Comparison of ENCODE assay signal across 23 mouse cellular contexts in genomic region chr1:192463732-192464131, GRCm38 (mm10).
DNase-seq lines count a peak whose midpoint lies in the region; ATAC-seq and TF ChIP-seq lines count a peak whose summit lies in the region.
"Had no signal": no experiment of that assay in that cellular context is flagged by ENCODE, and none has a peak within 500 bp of the region (broad histone marks: within the 10 kb centered on the region; RNA-seq: fewer than 3 reads in every experiment).

No protein-coding gene starts in this region.

- no peaks in the 10 kb centered on the region for H3K36me3 ChIP-seq in lung, postnatal 0 days (ENCODE audit: insufficient read depth, low read length)
- H3K36me3 ChIP-seq: G1E had no signal

- ATAC-seq in frontal cortex, adult (ENCODE audit: low TSS enrichment), result peak; percentile 69; the same call in 1 of the 2 replicates
- no peak for ATAC-seq in lung, postnatal 0 days
- ATAC-seq: activated CD4-positive, CD25-positive, alpha-beta regulatory T cell, adult 4 months; CD4-positive, CD25-positive, alpha-beta regulatory T cell, adult 4 months; Patski had no signal

- no peaks in the 10 kb centered on the region for H3K27me3 ChIP-seq in lung, postnatal 0 days (replicated peaks; ENCODE audit: insufficient read depth, low read length)
- H3K27me3 ChIP-seq: Patski had no signal

- H3K27ac ChIP-seq in left cerebral cortex, adult 2 months, result peak overlapping the region; percentile 87
- no peak overlapping the region for H3K27ac ChIP-seq in lung, postnatal 0 days (ENCODE audit: low read length)

- no peak overlapping the region for H3K9ac ChIP-seq in lung, postnatal 0 days (replicated peaks; ENCODE audit: low read depth)

- no peaks in the 10 kb centered on the region for H3K9me3 ChIP-seq in lung, postnatal 0 days (ENCODE audit: low read length)

- intact Hi-C loops in left cerebral cortex, adult 2 months (cut with DNase I), result no loop called here

- no peak overlapping the region for H3K4me2 ChIP-seq in lung, postnatal 0 days (replicated peaks; ENCODE audit: low read depth, low read length)

- H3K4me1 ChIP-seq in lung, postnatal 0 days (ENCODE audit: insufficient read depth, low read depth, low read length), result no peaks in the 10 kb centered on the region

- WGBS in lung, postnatal 0 days, result 62% methylated on average over 4 of the region's 4 CpGs

- TF ChIP-seq EP300 in lung, postnatal 0 days (IDR thresholded peaks at IDR 0.05), result no peak

- TF ChIP-seq CTCF in left cerebral cortex, adult 2 months (IDR thresholded peaks at IDR 0.05), result no peak
- no peak for TF ChIP-seq CTCF in lung, postnatal 0 days (IDR thresholded peaks at IDR 0.05)

- H3K4me3 ChIP-seq in left cerebral cortex, adult 2 months, result no peak overlapping the region
- no peak overlapping the region for H3K4me3 ChIP-seq in lung, postnatal 0 days (ENCODE audit: low read depth, low read length)

- no peak for DNase-seq in frontal cortex, postnatal 14 days (ENCODE audit: low spot score in 2 of 2)
- no peak for DNase-seq in left cerebral cortex, adult 2 months (ENCODE audit: extremely low spot score in 1 of 2, low spot score in 2 of 2)
- no peak for DNase-seq in left cerebral cortex, adult 18-20 months (ENCODE audit: low spot score in 2 of 2)
- DNase-seq in ZHBTc4 (ENCODE audit: low read depth, low spot score), result peak; percentile 28
- peak; percentile 62 for DNase-seq in brain, adult 2 months (ENCODE audit: low read depth, low spot score)
- no peak for DNase-seq in right cerebral cortex, postnatal 25 days
- no peak for DNase-seq in lung, postnatal 0 days (ENCODE audit: low spot score)
- DNase-seq: adrenal gland, adult 2 months; adrenal gland, adult 8-10 months; adrenal gland, postnatal 10 days; adrenal gland, postnatal 14 days; adrenal gland, postnatal 25 days; adrenal gland, postnatal 36 days; B cell, adult 2 months; cerebellum, adult 11 months; cerebellum, adult 11-12 months; cerebellum, adult 18-20 months; cerebellum, adult 2 months had no signal

Comparison
In these comparisons a context has a peak if more than half of its experiments do, and no peak if none do; other contexts are left out.
1. DNase-seq: peak in ZHBTc4 (single experiment) and brain, adult 2 months (single experiment); none in frontal cortex, postnatal 14 days (0 of 2), left cerebral cortex, adult 2 months (0 of 2), left cerebral cortex, adult 18-20 months (0 of 2), right cerebral cortex, postnatal 25 days (single experiment) and lung, postnatal 0 days (single experiment).